Mouse (Mus musculus) layer of hippocampus, postnatal 10 days (tissue): ENCODE data around the gene H2-M10.3. TPM values are rescaled to one million over a fixed set of nuclear protein-coding genes. Genes with fewer than 3 reads are reported as not detected.
A peak's percentile ranks its signal among the peaks of the same experiment; 100 is the strongest.
"Not testable (repeated sequence)": the region's sequence is repeated elsewhere in the genome, so short reads cannot be mapped to it uniquely, and the experiment has no call there.

Experiments
- DNase-seq, 2 experiments: peaks; one replicate each; pipeline ENCODE4 v3.0.0; 2021; ENCODE audit warnings: low spot score in 2 of 2
- long read RNA-seq: library from polyadenylated mRNA; stranded (forward); transcript quantifications from one replicate; pipeline ENCODE4 v2.0.0, GENCODE M21; 2023
- total RNA-seq, 2 experiments: library from RNA; stranded (reverse); gene quantifications; 2 replicates each; pipeline ENCODE4 v1.2.3; 2021

The H2-M10.3 gene
- not detected for total RNA-seq
- long read RNA-seq = 0 reads

GRCm38 (mm10) chr17:36368317-36368716, at the start of gene H2-M10.3:
H2-M10.3 (minus strand) TSS chr17:36368417.
- not testable (repeated sequence) for DNase-seq

DNA sequence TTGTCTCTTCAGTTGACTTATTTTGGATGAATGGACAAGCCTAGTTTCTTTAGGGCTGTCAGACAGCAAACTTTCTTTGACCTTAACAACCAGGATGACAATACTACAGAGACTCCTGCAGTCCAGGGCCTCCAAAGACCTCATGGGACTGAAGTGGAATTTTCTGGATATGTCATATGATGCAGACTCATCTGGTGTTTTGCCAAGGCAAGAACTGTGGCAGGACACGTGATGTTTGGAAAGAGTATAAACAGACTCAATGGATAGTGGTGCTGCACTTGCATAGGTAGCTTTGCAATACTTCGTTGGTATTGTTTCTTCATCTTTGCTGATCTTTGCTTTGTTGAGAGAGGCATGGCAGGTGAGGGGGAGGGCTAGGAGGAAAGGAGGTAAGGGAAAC, 49.2 kb upstream of the H2-M10.3 start:
- no peak for DNase-seq

DNA sequence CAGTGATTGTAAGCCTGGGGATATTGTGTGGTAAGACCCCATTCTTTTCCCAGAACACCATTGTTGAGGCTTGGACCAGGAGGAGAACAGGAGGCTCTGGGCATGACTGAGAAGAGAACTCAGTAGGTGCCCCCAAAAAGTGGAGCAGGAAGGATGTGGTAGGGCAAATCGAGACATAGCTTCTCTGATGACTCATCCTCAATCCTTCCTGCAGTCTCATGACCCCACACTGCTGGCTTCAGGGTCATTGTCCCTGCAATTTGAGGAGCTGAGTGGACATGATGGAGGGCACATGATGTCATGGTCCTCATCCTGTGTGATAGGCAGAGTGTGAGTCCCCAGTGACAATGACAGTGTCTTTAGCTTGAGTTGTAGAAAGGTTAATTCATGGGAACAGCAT, 47.2 kb upstream of the H2-M10.3 start:
- DNase-seq = no peak

DNA sequence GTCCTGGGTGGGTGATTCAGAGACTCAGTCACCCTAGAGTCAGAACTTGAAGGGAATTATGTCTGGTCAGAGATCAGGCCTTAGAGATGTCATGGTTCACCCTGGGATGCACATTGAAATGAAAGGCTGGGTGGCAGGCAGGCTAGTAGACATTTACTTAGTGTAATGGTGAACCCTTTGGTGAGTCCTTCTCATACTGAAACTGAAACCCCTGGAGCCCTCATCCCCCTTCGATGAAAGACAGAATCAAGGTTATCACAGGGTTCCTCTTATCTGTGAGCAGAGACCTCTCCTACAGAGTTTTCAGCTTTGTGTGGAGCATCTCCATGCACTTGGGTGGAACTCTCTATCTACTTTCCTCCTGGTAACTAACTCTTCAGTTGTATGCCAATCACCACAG, 46.1 kb upstream of the H2-M10.3 start:
- DNase-seq = no peak

DNA sequence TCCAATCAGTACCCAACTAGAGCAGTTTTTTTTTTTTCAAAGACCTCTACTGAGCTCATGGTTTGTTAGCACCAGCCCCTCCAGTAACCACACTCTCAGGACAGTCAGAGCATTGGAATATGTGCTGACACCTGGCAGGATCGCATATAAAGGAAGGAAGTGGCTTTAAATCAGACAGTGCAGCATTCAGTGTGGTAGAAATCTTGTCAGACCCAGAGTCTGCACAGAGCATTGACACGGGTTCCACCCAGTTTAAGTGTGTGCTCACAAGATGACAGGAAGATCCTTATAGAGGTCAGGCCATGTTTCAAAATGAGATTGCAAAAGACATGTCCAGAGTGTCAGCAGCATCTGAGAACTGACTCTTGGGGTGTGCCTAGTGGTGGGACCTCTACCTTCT, 21.7 kb upstream of the H2-M10.3 start:
- no peak for DNase-seq

DNA sequence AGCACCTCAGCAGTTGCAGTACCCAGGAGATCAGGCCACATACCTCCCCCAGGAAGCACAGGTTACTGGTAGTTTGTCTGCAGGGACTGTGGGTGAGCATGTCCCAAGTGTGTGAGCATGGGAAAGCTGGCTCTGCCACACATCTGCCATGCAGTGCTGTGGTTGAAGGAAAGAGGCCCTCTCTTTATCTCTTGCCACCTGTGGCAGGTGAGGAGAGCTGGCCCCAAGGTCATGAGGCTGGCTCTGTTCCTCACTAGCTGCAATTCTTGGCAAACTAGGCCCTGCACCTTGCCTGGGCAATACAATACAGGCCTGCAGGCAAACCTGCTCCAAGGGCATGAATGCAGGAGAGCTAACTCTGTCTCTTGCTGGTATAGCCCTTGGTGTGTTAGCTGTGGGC, 5.8 kb downstream of the H2-M10.3 start:
- DNase-seq = not testable (repeated sequence)

DNA sequence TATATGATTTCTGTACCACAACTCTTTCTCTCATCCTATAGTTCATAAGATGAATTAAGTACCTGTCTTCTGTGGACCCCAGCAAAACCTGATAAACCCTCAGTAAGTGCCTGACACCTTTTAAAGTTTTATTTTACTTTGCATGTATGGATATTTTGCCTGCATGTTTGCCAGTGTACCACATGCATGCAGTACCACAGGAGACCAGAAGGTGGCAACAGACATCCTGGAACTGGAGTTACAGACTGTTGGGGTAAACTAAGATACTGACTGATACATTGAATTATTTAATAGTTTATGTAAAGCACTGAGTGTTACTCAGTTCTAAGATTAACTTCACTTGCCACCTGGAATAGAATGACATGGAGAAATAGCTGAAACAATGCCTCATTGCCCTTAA, 10.7 kb downstream of the H2-M10.3 start:
- peak; percentile 63 to 71 for DNase-seq

DNA sequence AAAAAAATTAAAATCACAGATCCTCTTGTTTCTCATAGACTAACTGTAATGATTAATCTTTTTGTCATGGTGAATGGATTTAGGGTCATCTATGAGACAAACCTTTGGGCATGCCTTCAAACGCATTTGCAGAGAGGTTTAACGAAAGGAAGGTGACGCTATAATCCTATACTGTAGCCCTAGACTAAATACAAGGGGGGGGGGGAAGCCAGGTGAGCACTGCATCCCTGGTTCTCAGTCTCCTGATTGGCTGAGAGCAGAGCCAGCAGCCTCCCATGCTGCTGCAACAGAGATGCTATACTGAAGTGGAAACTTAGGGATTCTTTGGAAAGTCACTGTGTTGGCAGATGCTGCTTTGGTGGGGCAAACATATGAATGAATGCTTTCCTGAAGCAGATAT, 12.5 kb downstream of the H2-M10.3 start:
- no peak for DNase-seq

DNA sequence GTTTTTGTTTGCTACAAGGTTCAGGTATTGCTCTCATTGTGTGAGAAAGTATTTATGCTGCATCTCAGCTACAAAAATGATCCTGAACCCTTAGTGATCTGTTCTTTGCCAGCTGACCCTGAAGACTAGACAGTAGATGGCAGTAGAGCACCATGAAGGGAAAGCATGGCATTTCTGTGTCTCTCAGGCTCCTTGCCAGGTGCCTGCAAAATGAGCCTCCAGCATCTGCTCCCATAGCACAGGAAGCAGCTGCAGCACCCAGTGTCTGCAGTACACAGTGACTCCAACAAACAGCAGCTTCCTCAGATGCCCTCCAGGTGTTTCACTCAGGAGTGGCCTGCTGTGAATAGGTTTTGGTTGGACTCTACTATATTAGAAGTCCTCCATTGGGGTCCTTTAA, 12.9 kb downstream of the H2-M10.3 start:
- DNase-seq = peak; percentile 75 to 86

GRCm38 (mm10) chr17:36326055-36326454, 42.2 kb downstream of the H2-M10.3 start, which contains the start of gene H2-M10.1:
H2-M10.1 (minus strand) TSS chr17:36326155.
- no peak for DNase-seq

DNA sequence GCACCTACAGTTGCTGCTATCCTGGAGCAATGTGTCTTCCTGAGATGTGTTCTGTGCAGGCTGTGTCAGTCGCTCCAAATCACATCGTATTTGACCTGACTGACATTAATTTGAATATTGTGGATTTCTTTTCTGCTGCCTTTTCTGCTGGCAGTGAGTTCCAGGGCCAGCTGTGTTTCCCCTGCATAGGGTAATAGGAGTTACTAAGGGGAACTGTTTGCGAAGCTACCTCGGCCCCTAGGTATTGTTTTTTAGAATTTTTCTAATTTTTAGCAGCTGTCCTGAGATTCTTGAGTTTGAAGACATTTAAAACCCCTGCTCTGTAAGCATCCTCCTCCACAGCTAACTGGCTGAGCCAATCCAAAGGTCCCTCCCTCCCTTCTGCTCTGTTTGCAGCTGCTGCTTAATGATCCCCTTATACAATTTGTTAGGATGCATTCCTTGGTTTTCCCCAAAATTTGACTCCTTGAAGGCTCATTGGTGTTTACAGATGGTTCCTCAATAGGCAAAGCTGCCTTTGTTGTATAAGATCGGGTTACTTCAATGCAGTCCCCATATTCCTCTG, 52.4 kb downstream of the H2-M10.3 start:
- no peak for DNase-seq

DNA sequence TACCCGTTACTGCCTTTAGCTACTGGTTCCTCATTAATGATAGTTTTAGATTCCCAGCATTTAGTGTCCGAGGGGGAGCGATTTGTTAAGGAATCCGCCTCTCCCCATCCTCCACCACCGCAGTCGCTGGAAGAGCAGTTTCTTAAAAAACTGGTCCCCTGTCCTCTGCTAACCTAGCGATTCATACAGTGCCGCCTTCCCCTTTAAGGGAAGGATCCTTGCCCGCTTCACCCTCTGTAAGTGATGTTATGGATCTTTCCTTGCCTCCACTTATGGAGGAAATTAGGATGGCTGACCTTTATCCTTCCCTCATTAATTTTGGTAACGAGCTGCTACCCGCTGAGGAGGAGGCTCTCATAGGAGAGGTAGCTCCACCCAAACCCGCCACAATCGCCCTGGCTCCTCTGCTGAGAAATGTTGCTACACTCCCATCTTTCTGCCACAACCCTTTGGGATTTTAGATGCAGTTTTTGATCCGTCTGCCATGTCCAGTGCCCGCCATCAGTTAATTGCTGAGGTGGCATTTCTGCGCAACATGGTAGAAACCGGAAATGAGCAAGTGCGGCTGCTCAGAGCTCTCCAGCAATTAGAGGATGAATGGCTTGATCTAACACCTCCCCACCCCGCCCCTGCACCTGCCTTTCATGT, 53.1 kb downstream of the H2-M10.3 start:
- peak; percentile 63 to 71 for DNase-seq

Other genes starting within 250 kb of the H2-M10.3 start
- not detected for gene Gm19684, start 246.7 kb downstream of the H2-M10.3 start, total RNA-seq
- not detected for gene Gm7030, start 239.0 kb downstream of the H2-M10.3 start, total RNA-seq
- not detected for gene Gm8909, start 199.9 kb downstream of the H2-M10.3 start, total RNA-seq
- gene H2-T3, start 178.1 kb downstream of the H2-M10.3 start, total RNA-seq = not detected
- 10 to 100 TPM; 42.6 to 43.6 TPM for gene Rpp21, start 110.3 kb downstream of the H2-M10.3 start, total RNA-seq
- gene Trim39, start 96.2 kb downstream of the H2-M10.3 start, total RNA-seq = 10 to 100 TPM; 21.1 to 23.9 TPM
- gene H2-M10.2, start 81.9 kb downstream of the H2-M10.3 start, total RNA-seq = not detected
- not detected for gene H2-M10.1, start 42.3 kb downstream of the H2-M10.3 start, total RNA-seq
- not detected for gene H2-M10.4, start 93.9 kb upstream of the H2-M10.3 start, total RNA-seq
- not detected for gene H2-M11, start 178.7 kb upstream of the H2-M10.3 start, total RNA-seq